Mouse (Mus musculus) heart, postnatal 0 days (tissue): ENCODE measurements around the gene Cbx6.
"Not testable (repeated sequence)": the region's sequence is repeated elsewhere in the genome, so short reads cannot be mapped to it uniquely, and the experiment has no call there.

Experiments used
- CTCF ChIP-seq: IDR thresholded peaks from 2 replicates; pipeline ENCODE4 v1.5.1; 2016; ENCODE audit warnings: antibody characterized with exemption, control low read depth, low read depth
- EP300 ChIP-seq: IDR thresholded peaks from 2 replicates; pipeline ENCODE4 v1.6.1; 2016; ENCODE audit warnings: antibody characterized with exemption, low read depth

DNA sequence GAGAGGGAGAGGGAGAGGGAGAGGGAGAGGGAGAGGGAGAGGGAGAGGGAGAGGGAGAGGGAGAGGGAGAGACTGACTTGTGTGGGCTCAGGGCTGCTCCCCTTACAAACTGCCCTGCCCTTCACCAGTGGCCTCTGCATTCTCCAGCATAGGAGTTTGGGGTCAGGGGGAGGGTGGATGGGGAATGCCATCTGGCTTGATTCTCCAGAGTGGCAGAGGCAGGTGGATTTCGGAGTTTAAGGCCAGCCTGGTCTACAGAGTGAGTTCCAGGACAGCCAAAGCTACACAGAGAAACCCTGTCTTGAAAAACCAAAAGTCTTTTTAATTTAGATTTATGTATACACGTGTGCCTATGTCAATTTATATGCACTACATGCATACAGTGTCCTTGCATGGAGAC, 21.6 kb downstream of the Cbx6 start:
- not testable (repeated sequence) for TF ChIP-seq CTCF, EP300
